Mouse (Mus musculus) stomach, embryonic 14.5 days (tissue): ENCODE data around the gene Zbtb8b. TPM values are rescaled to one million over a fixed set of nuclear protein-coding genes. Genes with fewer than 3 reads are reported as not detected.
"Not testable (repeated sequence)": the region's sequence is repeated elsewhere in the genome, so short reads cannot be mapped to it uniquely, and the experiment has no call there.

Source experiments
- ATAC-seq: fragments of 200-750 bp; cut with Nextera tagmentation; 2 replicates; pipeline ENCODE4 v1.8.0; 2017; ENCODE audit warnings: low read depth, moderate TSS enrichment; ENCODE audit not compliant: insufficient number of reproducible peaks, insufficient read depth, low FRiP score
- H3K27ac ChIP-seq: fragments of 300-500 bp; sonication (generic); 2 replicates; pipeline ENCODE4 v1.5.1; 2014; ENCODE audit warnings: mild to moderate bottlenecking, low read length, moderate library complexity, mixed read lengths
- H3K27me3 ChIP-seq: fragments of 300-500 bp; sonication (generic); 2 replicates; pipeline ENCODE4 v1.6.1; 2014; ENCODE audit warnings: low read length, control low read depth, mixed read lengths; ENCODE audit not compliant: control insufficient read depth, insufficient read depth
- H3K36me3 ChIP-seq: fragments of 300-500 bp; sonication (generic); 2 replicates; pipeline ENCODE4 v1.6.1; 2014; ENCODE audit warnings: mild to moderate bottlenecking, control low read depth, low read length, moderate library complexity, mixed read lengths; ENCODE audit not compliant: control insufficient read depth, insufficient read depth
- H3K4me1 ChIP-seq: fragments of 300-500 bp; sonication (generic); 2 replicates; pipeline ENCODE4 v1.6.1; 2014; ENCODE audit warnings: low read length, control low read depth, mixed read lengths; ENCODE audit not compliant: control insufficient read depth, insufficient read depth
- H3K4me2 ChIP-seq: fragments of 300-500 bp; sonication (generic); replicated peaks from 2 replicates; pipeline ENCODE4 v1.6.1; 2014; ENCODE audit warnings: low read depth, low read length, control low read depth
- H3K4me3 ChIP-seq: fragments of 300-500 bp; sonication (generic); 2 replicates; pipeline ENCODE4 v1.5.1; 2014; ENCODE audit warnings: low read depth, low read length, control low read depth
- H3K9ac ChIP-seq: fragments of 300-500 bp; sonication (generic); replicated peaks from 2 replicates; pipeline ENCODE4 v1.6.1; 2014; ENCODE audit warnings: low read depth, mild to moderate bottlenecking, control low read depth, low read length, moderate library complexity, mixed read lengths
- H3K9me3 ChIP-seq: fragments of 300-500 bp; sonication (generic); 2 replicates; pipeline ENCODE4 v1.6.1; 2016; ENCODE audit warnings: low read depth, low read length, control low read depth; ENCODE audit not compliant: control insufficient read depth
- WGBS: fragments of 180-500 bp; shearing (Covaris S2); extraction: QIAGEN DNeasy Blood & Tissue Kit; methylation state at CpG from one replicate; pipeline ENCODE4 v1.1.7; 2014; 5-methylcytosine and 5-hydroxymethylcytosine counted together
- polyA plus RNA-seq: library from polyadenylated mRNA; unstranded; fragments of >200 nt; fragmentation: Nextera tagmentation; extraction: Ambion mirVana; gene quantifications from 2 replicates; pipeline ENCODE4 v1.2.1, GENCODE M21; 2014

The Zbtb8b gene
- polyA plus RNA-seq, 1 experiment from 2014 or later = 1.1 TPM

- WGBS = under 1% methylated on average over 46 of the region's 46 CpGs
- peak; percentile 99 for ATAC-seq
- H3K4me3 ChIP-seq = peak within 1 kb of the TSS; percentile 76
- no peaks in the 10 kb centered on the region for H3K27me3 ChIP-seq
- peaks cover 6% of the 10 kb centered on the region; the same call in 1 of the 2 replicates for H3K4me1 ChIP-seq
- peak within 1 kb of the TSS; percentile 61 for H3K9ac ChIP-seq
- peak within 1 kb of the TSS; percentile 93 for H3K27ac ChIP-seq
- H3K4me2 ChIP-seq = peak within 1 kb of the TSS; percentile 79
- H3K9me3 ChIP-seq = no peaks in the 10 kb centered on the region
- peaks cover 13% of the 10 kb centered on the region for H3K36me3 ChIP-seq
Measured at GRCm38 (mm10) chr4:129461183-129461960, 20.7 kb upstream of the Zbtb8b start, which contains the start of gene Bsdc1. Gene Bsdc1, plus strand, starts transcription at chr4:129461581.

- H3K27me3 ChIP-seq = no peaks in the 10 kb centered on the region
- peak overlapping the region; percentile 61 for H3K9ac ChIP-seq
- 0% methylated on average over 4 of the region's 4 CpGs for WGBS
- H3K27ac ChIP-seq = peak overlapping the region; percentile 93
- peaks cover 9% of the 10 kb centered on the region for H3K36me3 ChIP-seq
- peak overlapping the region; percentile 76 for H3K4me3 ChIP-seq
- H3K9me3 ChIP-seq = no peaks in the 10 kb centered on the region
- peak overlapping the region; percentile 79 for H3K4me2 ChIP-seq
- peak; percentile 31; the same call in 1 of the 2 replicates for ATAC-seq
- H3K4me1 ChIP-seq = peaks cover 6% of the 10 kb centered on the region; the same call in 1 of the 2 replicates
Measured at GRCm38 (mm10) chr4:129460827-129461182, 20.2 kb upstream of the Zbtb8b start.

DNA sequence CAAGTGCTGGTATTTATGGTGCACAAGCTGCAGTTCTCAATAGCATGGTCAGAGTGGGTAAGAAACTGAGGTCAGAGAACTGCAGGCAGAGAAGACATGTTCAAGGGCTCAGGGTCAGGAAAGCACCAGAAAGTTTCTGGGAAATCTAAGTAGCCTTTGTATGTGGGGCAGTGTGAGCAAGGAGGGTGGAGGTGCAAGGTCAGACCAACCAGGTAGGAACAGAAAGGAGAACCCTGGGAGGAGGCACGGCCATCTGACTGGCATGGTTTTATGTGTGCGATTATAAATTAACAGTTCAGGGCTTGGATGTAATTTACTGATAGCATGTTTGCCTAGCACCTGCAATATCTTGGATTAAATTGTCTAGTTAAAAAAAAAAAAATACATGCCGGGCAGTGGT is 19.1 kb upstream of the Zbtb8b start:
- no peaks in the 10 kb centered on the region for H3K27me3 ChIP-seq
- H3K4me1 ChIP-seq = peaks cover 6% of the 10 kb centered on the region; the same call in 1 of the 2 replicates
- no peak overlapping the region for H3K27ac ChIP-seq
- no peak overlapping the region for H3K4me2 ChIP-seq
- H3K36me3 ChIP-seq = no peaks in the 10 kb centered on the region
- H3K4me3 ChIP-seq = no peak overlapping the region
- no peak for ATAC-seq
- H3K9me3 ChIP-seq = no peaks in the 10 kb centered on the region
- 77% methylated on average over 3 of the region's 3 CpGs for WGBS
- no peak overlapping the region for H3K9ac ChIP-seq

- not testable (repeated sequence) for H3K4me1 ChIP-seq, ATAC-seq, H3K4me2 ChIP-seq, H3K27ac ChIP-seq, H3K4me3 ChIP-seq, H3K9me3 ChIP-seq, H3K36me3 ChIP-seq, H3K9ac ChIP-seq, H3K27me3 ChIP-seq
- WGBS = 73% methylated on average over 2 of the region's 2 CpGs
Measured at GRCm38 (mm10) chr4:129457311-129457710, 16.7 kb upstream of the Zbtb8b start.

DNA sequence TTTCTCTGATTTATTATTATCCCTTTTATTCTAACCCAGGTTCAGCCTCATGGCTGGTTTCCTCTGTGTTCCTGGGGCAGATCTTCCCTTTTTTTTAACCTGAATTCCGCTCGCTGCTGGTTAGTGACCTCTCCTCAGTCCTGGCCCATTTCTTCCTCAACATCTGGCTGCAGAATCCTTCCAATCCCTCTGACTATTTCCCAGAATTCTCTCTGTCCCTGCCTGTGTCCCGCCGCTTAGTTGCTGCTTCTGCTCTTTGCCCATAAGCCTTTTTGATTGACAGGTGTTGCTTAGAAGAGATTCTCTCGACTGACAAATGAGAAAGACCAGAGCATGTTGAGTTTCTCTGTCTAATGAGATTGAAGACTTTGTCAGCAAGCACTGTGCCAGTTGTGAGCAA is 15.5 kb upstream of the Zbtb8b start:
- Histone ChIP-seq H3K36me3 (no peaks in the 10 kb centered on the region), H3K4me3 (no peak overlapping the region), H3K4me2 (no peak overlapping the region), H3K27me3 (no peaks in the 10 kb centered on the region), H3K4me1 (no peaks in the 10 kb centered on the region), H3K9me3 (no peaks in the 10 kb centered on the region), H3K27ac (no peak overlapping the region), H3K9ac (no peak overlapping the region)
- WGBS = 64% methylated on average over 5 of the region's 5 CpGs
- ATAC-seq = no peak

GRCm38 (mm10) chr4:129455265-129455664 is 14.6 kb upstream of the Zbtb8b start:
- WGBS = under 1% methylated on average over 5 of the region's 5 CpGs
- H3K27ac ChIP-seq = no peak overlapping the region

GRCm38 (mm10) chr4:129451471-129452169 is 11.0 kb upstream of the Zbtb8b start:
- no peaks in the 10 kb centered on the region for H3K27me3 ChIP-seq
- H3K4me1 ChIP-seq = no peaks in the 10 kb centered on the region
- H3K4me2 ChIP-seq = no peak overlapping the region
- no peak overlapping the region for H3K4me3 ChIP-seq
- no peak overlapping the region for H3K27ac ChIP-seq
- H3K9ac ChIP-seq = no peak overlapping the region
- H3K9me3 ChIP-seq = no peaks in the 10 kb centered on the region
- 81% methylated on average over 15 of the region's 15 CpGs for WGBS
- no peaks in the 10 kb centered on the region for H3K36me3 ChIP-seq
- no peak for ATAC-seq

More at GRCm38 (mm10) chr4:129455265-129455664, 14.6 kb upstream of the Zbtb8b start:
- H3K27me3 ChIP-seq = no peaks in the 10 kb centered on the region
- H3K9me3 ChIP-seq = no peaks in the 10 kb centered on the region
- no peak overlapping the region for H3K4me3 ChIP-seq
- no peak overlapping the region for H3K4me2 ChIP-seq
- no peak overlapping the region for H3K9ac ChIP-seq
- no peaks in the 10 kb centered on the region for H3K4me1 ChIP-seq
- no peaks in the 10 kb centered on the region for H3K36me3 ChIP-seq
- peak; percentile 77 for ATAC-seq

- Histone ChIP-seq H3K9ac (no peak overlapping the region), H3K27me3 (no peaks in the 10 kb centered on the region), H3K4me2 (no peak overlapping the region), H3K36me3 (no peaks in the 10 kb centered on the region), H3K4me1 (no peaks in the 10 kb centered on the region), H3K4me3 (no peak overlapping the region), H3K27ac (no peak overlapping the region), H3K9me3 (no peaks in the 10 kb centered on the region)
- 80% methylated on average over 2 of the region's 2 CpGs for WGBS
- ATAC-seq = no peak
Measured at GRCm38 (mm10) chr4:129450851-129451250, 10.2 kb upstream of the Zbtb8b start.
